Mouse (Mus musculus) urinary bladder, adult 18-20 months (tissue): ENCODE measurements at regions not wholly inside any gene's neighbourhood (a gene's known extent, or its start where the extent isn't known, plus 50 kb on each side); places are given as distances from the start of the nearest gene placed in this dataset.
A peak's percentile ranks its signal among the peaks of the same experiment; 100 is the strongest.
"Not testable (repeated sequence)": the region's sequence is repeated elsewhere in the genome, so short reads cannot be mapped to it uniquely, and the experiment has no call there.

Experiments
- DNase-seq, 2 experiments: peaks; one replicate each; pipeline ENCODE4 v3.0.0; 2022; ENCODE audit warnings: low spot score in 2 of 2, mixed read lengths in 2 of 2

DNA sequence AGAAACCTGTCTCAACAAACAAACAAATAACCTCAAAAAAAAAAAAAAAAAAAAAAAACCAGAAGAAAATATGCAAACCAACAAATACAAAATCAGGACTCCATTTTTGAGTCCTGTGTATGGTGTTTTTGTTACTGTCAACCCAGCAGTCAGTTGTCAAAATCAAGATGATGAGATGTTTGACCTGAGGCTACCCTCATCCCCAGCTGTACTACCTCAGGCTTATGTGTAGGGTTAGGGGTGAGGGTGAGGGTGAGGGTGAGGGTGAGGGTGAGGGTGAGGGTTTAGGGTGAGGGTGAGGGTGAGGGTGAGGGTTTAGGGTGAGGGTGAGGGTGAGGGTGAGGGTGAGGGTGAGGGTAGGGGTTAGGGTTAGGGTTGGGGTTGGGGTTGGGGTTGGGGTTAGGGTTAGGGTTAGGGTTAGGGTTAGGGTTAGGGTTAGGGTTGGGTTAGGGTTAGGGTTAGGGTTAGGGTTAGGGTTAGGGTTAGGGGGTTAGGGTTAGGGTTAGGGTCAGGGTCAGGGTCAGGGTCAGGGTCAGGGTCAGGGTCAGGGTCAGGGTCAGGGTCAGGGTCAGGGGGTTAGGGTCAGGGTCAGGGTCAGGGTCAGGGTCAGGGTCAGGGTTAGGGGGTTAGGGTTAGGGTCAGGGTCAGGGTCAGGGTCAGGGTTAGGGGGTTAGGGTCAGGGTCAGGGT, 97.0 kb upstream of the Vmn2r87 start:
- DNase-seq, result peak in 1 of 2 experiments; percentile 20

- not testable (repeated sequence) for DNase-seq
These were observed 69.2 kb upstream of the Vmn2r87 start for GRCm38 (mm10) chr10:130566426-130566825.

GRCm38 (mm10) chr10:130548570-130548969, 51.4 kb upstream of the Vmn2r87 start:
- no peak for DNase-seq
